Mouse (Mus musculus) gastrocnemius, postnatal 36 days (tissue): ENCODE data around the gene Ccdc138. TPM values are rescaled to one million over a fixed set of nuclear protein-coding genes. Genes with fewer than 3 reads are reported as not detected.

Experiments used
- total RNA-seq, 2 experiments: library from RNA; stranded (reverse); gene quantifications; 2 replicates each; pipeline ENCODE4 v1.2.3; 2021

Ccdc138 gene
- total RNA-seq, 2 experiments from 2014 or later = 0.37 to 0.41 TPM

Other genes with a start within 250 kb of the Ccdc138 start
- 10 to 100 TPM; 15.1 to 24.0 TPM for gene Gcc2, start 242.5 kb upstream of the Ccdc138 start, total RNA-seq
- 10 to 100 TPM; 34.3 to 41.9 TPM for gene Lims1, start 174.5 kb upstream of the Ccdc138 start, total RNA-seq
- 10 to 100 TPM; 36.3 to 41.8 TPM for gene Ranbp2, start 51.0 kb upstream of the Ccdc138 start, total RNA-seq
- under 1 TPM in 1 of 2 experiments, not detected in 1; 0.15 TPM for gene Edar, start 177.7 kb downstream of the Ccdc138 start, total RNA-seq
- gene Gm17542, start 220.3 kb downstream of the Ccdc138 start, total RNA-seq = not detected